Mouse (Mus musculus) myocyte (in vitro differentiated cells): ENCODE data around the gene Rere.

Experiments
- CEBPB ChIP-seq: IDR thresholded peaks from 2 replicates; pipeline ENCODE4 v1.6.1; 2011; ENCODE audit warnings: mild to moderate bottlenecking, moderate library complexity; ENCODE audit not compliant: poor library complexity, insufficient read depth, severe bottlenecking
- E2F4 ChIP-seq: IDR thresholded peaks from one replicate; pipeline ENCODE4 v1.6.1; 2011; ENCODE audit warnings: mild to moderate bottlenecking, control low read depth, moderate library complexity; ENCODE audit not compliant: insufficient read depth
- MAX ChIP-seq: IDR thresholded peaks from one replicate; pipeline ENCODE4 v1.6.1; 2011; ENCODE audit warnings: low read depth, mild to moderate bottlenecking, control low read depth
- MYOD1 ChIP-seq, 3 experiments: IDR thresholded peaks; one replicate each; pipeline ENCODE4 v1.6.1; 2011; ENCODE audit warnings: control low read depth in 2 of 3, low read depth in 2 of 3, mild to moderate bottlenecking in 2 of 3, moderate library complexity in 1 of 3; ENCODE audit not compliant: insufficient read length in 2 of 3, control insufficient read depth in 1 of 3
- MYOG ChIP-seq, 3 experiments: IDR thresholded peaks; one replicate each; pipeline ENCODE4 v1.6.1; 2011; ENCODE audit warnings: control low read depth in 2 of 3, low read depth in 2 of 3, mild to moderate bottlenecking in 2 of 3; ENCODE audit not compliant: insufficient read length in 2 of 3, control insufficient read depth in 1 of 3, insufficient read depth in 1 of 3
- POLR2A ChIP-seq: IDR thresholded peaks from one replicate; pipeline ENCODE4 v1.6.1; 2011; ENCODE audit warnings: low read depth, mild to moderate bottlenecking, control low read depth, moderate library complexity; ENCODE audit not compliant: insufficient read length
- POLR2AphosphoS2 ChIP-seq: IDR thresholded peaks from one replicate; pipeline ENCODE4 v1.6.1; 2011; ENCODE audit warnings: low read depth, control low read depth; ENCODE audit not compliant: insufficient read length
- REST ChIP-seq: IDR thresholded peaks from one replicate; pipeline ENCODE4 v1.6.1; 2011; ENCODE audit warnings: mild to moderate bottlenecking, control low read depth, moderate library complexity; ENCODE audit not compliant: insufficient read depth, insufficient read length
- SRF ChIP-seq: IDR thresholded peaks from one replicate; pipeline ENCODE4 v1.6.1; 2011; ENCODE audit warnings: low read depth; ENCODE audit not compliant: control insufficient read depth, insufficient read length
- TCF12 ChIP-seq: IDR thresholded peaks from one replicate; pipeline ENCODE4 v1.6.1; 2011; ENCODE audit warnings: mild to moderate bottlenecking, control low read depth; ENCODE audit not compliant: poor library complexity, insufficient read depth, severe bottlenecking
- USF1 ChIP-seq: IDR thresholded peaks from one replicate; pipeline ENCODE4 v1.6.1; 2011; ENCODE audit warnings: low read depth, mild to moderate bottlenecking, control low read depth, moderate library complexity

DNA sequence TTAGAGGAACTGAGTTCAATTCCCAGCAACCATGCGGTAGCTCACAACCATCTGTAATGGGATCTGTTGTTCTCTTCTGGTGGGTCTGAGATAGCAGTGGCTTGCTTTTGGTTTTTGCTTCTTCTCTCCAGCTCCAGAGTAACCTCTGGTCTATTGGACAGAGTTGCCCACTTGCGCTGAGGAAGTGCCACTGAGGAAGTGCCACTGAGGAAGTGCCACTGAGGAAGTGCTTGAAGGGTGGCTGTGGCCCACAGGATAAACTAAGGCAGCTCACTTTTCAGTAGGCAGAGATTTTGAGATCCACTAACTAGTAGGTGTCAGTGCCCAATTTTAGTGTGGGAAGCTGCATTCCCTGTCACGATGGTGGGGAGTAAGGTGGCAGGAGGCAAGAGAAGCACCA is 327.2 kb downstream of the Rere start:
- TF ChIP-seq POLR2A (no peak), MYOG (IDR thresholded peaks at IDR 0.05; ENCODE audit: control insufficient read depth in 1 of 3, insufficient read depth in 1 of 3, insufficient read length in 2 of 3, low read depth in 2 of 3) (no peak), TCF12 (no peak), MYOD1 (IDR thresholded peaks at IDR 0.05; ENCODE audit: control insufficient read depth in 1 of 3, insufficient read length in 2 of 3, low read depth in 2 of 3) (no peak), USF1 (no peak), POLR2AphosphoS2 (no peak), E2F4 (no peak), MAX (no peak), REST (no peak), CEBPB (no peak), SRF (no peak)
